Mouse (Mus musculus) liver, embryonic 13.5 days (tissue): ENCODE measurements around the gene Glrx. TPM values are rescaled to one million over a fixed set of nuclear protein-coding genes. Genes with fewer than 3 reads are reported as not detected.
A peak's percentile ranks its signal among the peaks of the same experiment; 100 is the strongest.
"Not testable (repeated sequence)": the region's sequence is repeated elsewhere in the genome, so short reads cannot be mapped to it uniquely, and the experiment has no call there.

ENCODE experiments used
- ATAC-seq: fragments of 200-750 bp; cut with Nextera tagmentation; 2 replicates; pipeline ENCODE4 v1.8.0; 2017; ENCODE audit warnings: low read depth, mild to moderate bottlenecking, moderate number of reproducible peaks, moderate library complexity
- DNase-seq: peaks from one replicate; pipeline ENCODE4 v3.0.0; 2022
- H3K27ac ChIP-seq: fragments of 300-500 bp; sonication (generic); 2 replicates; pipeline ENCODE4 v1.5.1; 2015; ENCODE audit warnings: moderate library complexity, mild to moderate bottlenecking, inconsistent platforms
- H3K27me3 ChIP-seq: fragments of 300-500 bp; sonication (generic); 2 replicates; pipeline ENCODE4 v1.6.1; 2015; ENCODE audit warnings: mild to moderate bottlenecking, inconsistent platforms
- H3K36me3 ChIP-seq: fragments of 300-500 bp; sonication (generic); 2 replicates; pipeline ENCODE4 v1.6.1; 2015; ENCODE audit warnings: mild to moderate bottlenecking, inconsistent platforms
- H3K4me1 ChIP-seq: fragments of 300-500 bp; sonication (generic); replicated peaks from 2 replicates; pipeline ENCODE4 v1.6.1; 2015; ENCODE audit warnings: inconsistent platforms
- H3K4me2 ChIP-seq: fragments of 300-500 bp; sonication (generic); 2 replicates; pipeline ENCODE4 v1.6.1; 2015; ENCODE audit warnings: inconsistent platforms, mild to moderate bottlenecking, moderate library complexity
- H3K4me3 ChIP-seq: fragments of 300-500 bp; sonication (generic); replicated peaks from 2 replicates; pipeline ENCODE4 v1.5.1; 2015; ENCODE audit warnings: mild to moderate bottlenecking, inconsistent platforms
- H3K9ac ChIP-seq: fragments of 300-500 bp; sonication (generic); 2 replicates; pipeline ENCODE4 v1.6.1; 2015; ENCODE audit warnings: mild to moderate bottlenecking, inconsistent platforms
- H3K9me3 ChIP-seq: fragments of 300-500 bp; sonication (generic); replicated peaks from 2 replicates; pipeline ENCODE4 v1.6.1; 2016; ENCODE audit warnings: inconsistent platforms
- WGBS: fragments of 180-500 bp; shearing (Covaris S2); methylation state at CpG from one replicate; pipeline ENCODE4 v1.1.7; 2015; ENCODE audit not compliant: insufficient replicate concordance; 5-methylcytosine and 5-hydroxymethylcytosine counted together
- polyA plus RNA-seq: library from polyadenylated mRNA; unstranded; fragments of >200 nt; fragmentation: Nextera tagmentation; extraction: Ambion mirVana; gene quantifications from 2 replicates; pipeline ENCODE4 v1.2.1, GENCODE M21; 2015

Gene Glrx
- polyA plus RNA-seq, 1 experiment from 2014 or later = 32.2 TPM

DNA sequence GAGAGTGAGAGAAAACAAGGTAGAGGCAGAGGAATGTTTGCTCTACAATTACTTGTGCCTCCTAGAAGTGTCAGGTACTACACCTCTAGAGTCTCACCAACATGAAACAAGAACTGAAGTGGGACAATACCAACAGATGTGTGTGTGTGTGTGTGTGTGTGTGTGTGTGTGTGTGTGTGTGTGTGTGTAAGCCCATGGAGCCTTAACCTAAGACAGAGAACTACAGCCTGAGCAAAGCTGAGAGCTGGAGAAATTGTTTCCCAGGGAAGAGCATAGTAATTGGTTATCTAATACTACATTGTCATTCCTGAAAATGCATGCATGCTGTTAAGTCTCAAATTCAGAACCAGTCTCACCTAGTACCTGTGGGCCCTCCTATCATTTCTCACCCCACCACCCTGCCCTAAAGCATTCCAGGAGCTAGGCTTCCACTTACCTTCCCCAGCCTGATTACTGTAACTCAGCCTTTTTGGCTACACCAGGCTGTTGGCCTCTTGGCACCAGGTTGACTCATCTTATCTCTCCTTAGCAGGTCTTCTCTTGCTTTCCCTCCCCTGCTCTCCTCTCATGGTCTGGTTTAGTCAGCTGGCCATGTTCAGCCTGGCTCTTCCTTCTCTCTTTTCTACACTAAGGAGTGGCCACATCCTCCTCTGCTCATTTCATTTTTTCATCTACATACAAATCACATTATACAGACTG lies 26.0 kb downstream of the Glrx start:
- peak; percentile 100 for ATAC-seq
- no peaks in the 10 kb centered on the region for H3K9me3 ChIP-seq
- H3K4me1 ChIP-seq = peaks cover 22% of the 10 kb centered on the region
- no peaks in the 10 kb centered on the region for H3K27me3 ChIP-seq
- peak overlapping the region; percentile 79 for H3K27ac ChIP-seq
- H3K4me2 ChIP-seq = peak overlapping the region; percentile 40
- no peak overlapping the region for H3K9ac ChIP-seq
- no peak overlapping the region for H3K4me3 ChIP-seq
- peak; percentile 79 for DNase-seq
- H3K36me3 ChIP-seq = no peaks in the 10 kb centered on the region

DNA sequence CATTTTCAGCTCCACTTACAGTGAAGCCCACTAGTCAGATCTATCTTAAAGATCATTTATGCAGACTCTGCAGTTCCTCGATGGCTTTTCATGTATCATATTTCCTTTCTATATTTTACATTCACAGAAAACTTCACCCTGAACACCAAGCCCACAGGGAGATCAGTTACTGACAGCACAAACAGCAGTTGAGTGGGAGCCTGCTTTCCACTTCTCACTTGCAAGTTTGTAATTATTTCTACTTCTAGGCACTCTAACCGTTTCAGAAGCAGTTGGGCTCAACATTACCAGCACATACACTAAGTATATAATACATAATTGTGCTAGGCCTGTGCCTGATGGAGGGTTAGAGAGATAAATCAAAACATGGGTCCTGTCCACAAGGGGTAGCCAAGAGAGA lies 28.2 kb downstream of the Glrx start:
- H3K27ac ChIP-seq = no peak overlapping the region
- no peak for ATAC-seq

DNA sequence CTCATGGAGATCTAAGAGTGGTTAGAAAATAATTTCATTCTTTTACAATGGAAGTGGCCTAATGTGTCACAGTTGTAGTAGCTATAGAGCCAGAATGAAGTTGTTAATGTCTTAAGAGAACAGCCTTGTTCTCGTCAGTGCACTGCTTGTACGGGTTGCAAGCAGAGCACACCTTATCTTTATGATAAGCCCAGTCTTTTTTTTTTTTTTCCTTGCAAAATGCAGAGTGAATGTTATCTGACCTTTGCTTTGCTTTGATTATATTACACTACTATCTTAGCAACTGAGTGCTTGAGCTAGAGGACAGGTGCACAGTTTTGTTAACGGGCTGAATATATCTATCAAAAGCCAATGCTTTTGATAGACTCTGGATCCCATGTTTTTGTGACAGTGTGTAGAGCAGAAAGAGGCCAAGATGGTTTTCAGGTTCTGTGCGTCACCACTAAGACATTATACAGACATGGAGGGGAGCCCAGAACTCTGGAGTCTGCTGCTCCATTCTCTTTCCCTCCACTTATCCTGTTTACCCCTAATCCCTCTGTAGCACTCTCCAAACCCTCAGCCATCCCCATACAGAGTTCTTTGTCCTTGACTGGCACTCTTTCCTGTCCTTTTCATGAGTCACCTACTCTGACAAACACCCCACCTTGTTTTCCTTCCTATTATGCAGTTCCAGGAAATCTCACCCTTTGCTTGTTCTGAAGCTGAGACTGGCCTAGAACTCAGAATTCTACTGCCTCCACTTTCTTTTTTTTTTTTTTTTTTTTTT lies 35.1 kb downstream of the Glrx start:
- no peaks in the 10 kb centered on the region for H3K27me3 ChIP-seq
- 37% methylated on average over 4 of the region's 4 CpGs for WGBS
- no peak overlapping the region for H3K4me3 ChIP-seq
- DNase-seq (no peak), ATAC-seq (no peak)
- H3K36me3 ChIP-seq = no peaks in the 10 kb centered on the region
- H3K9ac ChIP-seq = no peak overlapping the region
- H3K9me3 ChIP-seq = no peaks in the 10 kb centered on the region
- no peak overlapping the region for H3K4me2 ChIP-seq
- H3K27ac ChIP-seq = no peak overlapping the region
- peaks cover 6% of the 10 kb centered on the region for H3K4me1 ChIP-seq

More for the DNA sequence above, 28.2 kb downstream of the Glrx start:
- peaks cover 22% of the 10 kb centered on the region for H3K4me1 ChIP-seq
- DNase-seq = no peak
- H3K4me3 ChIP-seq = no peak overlapping the region
- no peak overlapping the region for H3K9ac ChIP-seq
- no peaks in the 10 kb centered on the region for H3K9me3 ChIP-seq
- no peaks in the 10 kb centered on the region for H3K27me3 ChIP-seq
- 70% methylated on average over 2 of the region's 2 CpGs for WGBS
- H3K36me3 ChIP-seq = no peaks in the 10 kb centered on the region
- H3K4me2 ChIP-seq = no peak overlapping the region

DNA sequence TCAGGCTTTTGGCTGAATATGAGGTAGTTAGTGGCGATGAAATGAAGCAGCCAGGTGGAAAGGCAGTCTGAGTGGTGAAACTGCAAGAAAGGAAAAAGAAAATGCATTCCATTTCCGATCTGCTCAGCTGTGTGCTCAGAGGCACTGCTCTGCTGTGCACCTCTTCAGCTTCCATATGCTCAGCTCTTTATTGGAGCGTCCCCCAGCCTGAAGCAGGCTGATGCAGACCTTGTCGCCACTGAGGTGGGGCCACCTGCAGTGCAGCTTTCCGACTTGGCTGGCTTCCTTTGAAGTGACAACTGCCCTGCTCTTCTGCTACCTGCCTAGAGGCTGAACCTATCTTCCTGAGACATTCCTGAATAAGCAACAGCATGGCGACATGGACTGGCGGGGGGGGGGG lies 36.5 kb downstream of the Glrx start:
- not testable (repeated sequence) for H3K27ac ChIP-seq

DNA sequence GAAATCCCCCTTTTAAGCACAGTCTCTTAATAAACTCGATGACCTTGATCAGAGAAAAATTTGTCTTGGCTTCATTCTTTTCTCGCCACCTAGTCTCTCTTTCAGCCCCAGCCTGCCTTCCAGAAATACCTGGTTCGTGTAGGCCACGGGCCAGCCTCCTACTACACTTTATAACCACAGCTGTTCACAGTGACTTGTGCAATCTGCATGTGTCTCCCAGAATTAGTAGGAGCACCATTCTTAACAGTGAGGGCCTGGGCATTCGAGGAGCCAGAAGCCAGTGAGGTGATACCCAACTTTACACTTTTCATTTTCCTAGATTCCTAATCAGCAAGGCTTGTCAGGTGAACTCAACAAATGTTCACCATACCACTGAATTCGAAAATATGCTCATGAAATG lies 36.9 kb downstream of the Glrx start:
- H3K36me3 ChIP-seq = no peaks in the 10 kb centered on the region
- no peaks in the 10 kb centered on the region for H3K9me3 ChIP-seq
- no peak overlapping the region for H3K9ac ChIP-seq
- H3K27ac ChIP-seq = no peak overlapping the region
- H3K4me3 ChIP-seq = no peak overlapping the region
- WGBS = 69% methylated on average over 6 of the region's 6 CpGs
- H3K4me1 ChIP-seq = peaks cover 6% of the 10 kb centered on the region
- H3K4me2 ChIP-seq = no peak overlapping the region
- ATAC-seq = no peak
- DNase-seq = no peak
- H3K27me3 ChIP-seq = no peaks in the 10 kb centered on the region

More for the DNA sequence above, 36.5 kb downstream of the Glrx start:
- H3K27me3 ChIP-seq, DNase-seq, H3K9ac ChIP-seq, H3K4me2 ChIP-seq, H3K36me3 ChIP-seq, H3K4me1 ChIP-seq, H3K9me3 ChIP-seq, ATAC-seq, H3K4me3 ChIP-seq: not testable (repeated sequence)
- 71% methylated on average over 7 of the region's 7 CpGs for WGBS

DNA sequence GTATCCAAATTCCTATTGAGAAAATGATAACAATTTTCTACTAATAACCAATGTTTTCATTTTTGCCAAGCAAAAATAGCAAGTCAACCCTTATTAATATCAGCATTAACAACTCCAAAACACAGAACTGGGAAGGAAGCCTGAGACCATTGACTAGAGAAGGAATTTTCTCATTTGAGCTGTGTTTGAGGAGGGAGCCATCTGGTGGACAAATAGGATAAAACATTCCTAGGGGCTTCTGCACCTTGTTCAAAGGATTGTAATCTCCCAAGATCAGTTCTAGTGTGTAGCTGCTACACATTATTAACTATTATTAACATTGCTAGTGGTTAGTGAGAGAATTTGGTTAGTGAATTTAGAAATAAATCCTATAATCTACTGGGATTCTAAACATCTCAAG lies 38.2 kb downstream of the Glrx start:
- Histone ChIP-seq H3K4me2 (no peak overlapping the region), H3K9ac (no peak overlapping the region), H3K27me3 (no peaks in the 10 kb centered on the region), H3K4me1 (peaks cover 6% of the 10 kb centered on the region), H3K27ac (no peak overlapping the region), H3K9me3 (no peaks in the 10 kb centered on the region), H3K36me3 (no peaks in the 10 kb centered on the region), H3K4me3 (no peak overlapping the region)
- peak; percentile 34 for DNase-seq
- ATAC-seq = no peak

DNA sequence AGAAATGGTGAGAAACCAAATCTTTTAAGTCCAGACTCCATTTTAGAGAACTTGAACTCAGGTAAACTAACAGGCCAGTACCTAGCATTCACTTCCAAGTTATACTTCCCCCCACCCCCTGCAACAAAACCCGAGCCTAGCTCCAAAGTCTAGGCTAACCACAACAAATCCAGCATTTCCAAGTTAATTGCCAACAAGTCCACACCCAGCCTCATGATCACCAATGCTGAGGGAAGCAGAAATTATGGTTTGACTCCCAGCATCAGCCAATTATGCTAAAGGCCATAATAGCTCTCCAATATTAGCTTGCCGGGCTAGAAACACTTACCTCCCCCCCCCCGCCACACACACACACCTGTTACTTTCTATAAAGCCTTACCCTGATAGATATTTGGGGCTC lies 40.1 kb downstream of the Glrx start:
- no peak for DNase-seq
- ATAC-seq = no peak
- Histone ChIP-seq H3K36me3 (peaks cover 4% of the 10 kb centered on the region), H3K4me3 (no peak overlapping the region), H3K27ac (no peak overlapping the region), H3K27me3 (no peaks in the 10 kb centered on the region), H3K9me3 (no peaks in the 10 kb centered on the region), H3K4me1 (peaks cover 3% of the 10 kb centered on the region), H3K4me2 (no peak overlapping the region), H3K9ac (no peak overlapping the region)
- WGBS = 59% methylated on average over 3 of the region's 3 CpGs

DNA sequence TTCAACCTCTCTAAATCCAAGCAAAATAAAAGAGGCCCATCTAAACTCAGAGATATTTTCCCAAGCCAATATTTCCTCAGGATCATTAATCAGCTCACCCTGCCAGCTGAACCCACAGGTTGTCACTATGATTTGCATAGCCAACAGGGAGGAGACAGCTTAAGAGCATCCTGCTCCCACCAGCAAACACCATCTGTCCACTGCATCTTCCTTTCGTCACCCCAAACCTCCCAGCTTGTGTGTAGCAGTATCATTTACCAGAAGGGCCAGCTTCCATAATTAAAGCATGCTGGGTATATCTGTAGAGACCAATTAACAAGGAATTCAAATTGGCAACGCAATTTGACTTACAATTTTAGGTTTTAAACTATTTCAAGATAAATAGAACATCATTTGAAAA lies 40.8 kb downstream of the Glrx start:
- Histone ChIP-seq H3K27me3 (no peaks in the 10 kb centered on the region), H3K4me3 (no peak overlapping the region), H3K36me3 (peaks cover 5% of the 10 kb centered on the region), H3K27ac (no peak overlapping the region), H3K4me2 (no peak overlapping the region), H3K9ac (no peak overlapping the region), H3K4me1 (no peaks in the 10 kb centered on the region), H3K9me3 (no peaks in the 10 kb centered on the region)
- 64% methylated on average over 2 of the region's 2 CpGs for whole genome bisulfite sequencing
- DNase-seq = no peak
- no peak for ATAC-seq

DNA sequence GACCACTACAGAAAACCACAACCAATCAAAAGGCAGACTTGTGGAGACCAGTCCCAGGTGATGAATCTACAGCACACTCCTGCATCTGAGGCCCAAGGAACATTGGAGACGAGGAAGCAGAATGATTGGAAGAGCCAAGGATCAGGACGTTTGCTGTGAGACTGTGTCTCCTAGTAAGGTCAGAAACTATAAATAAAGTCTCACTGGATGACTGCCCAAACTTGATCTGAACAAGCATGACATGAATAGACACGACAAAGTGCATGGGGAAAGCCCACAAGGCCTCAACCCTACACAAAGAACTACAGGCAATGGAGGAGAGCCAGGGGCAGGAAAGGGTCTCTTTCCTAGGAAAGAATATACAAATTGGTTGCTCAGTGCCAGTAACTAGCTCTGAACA lies 44.1 kb downstream of the Glrx start:
- Histone ChIP-seq H3K9me3 (no peaks in the 10 kb centered on the region), H3K27ac (no peak overlapping the region), H3K4me2 (no peak overlapping the region), H3K4me1 (no peaks in the 10 kb centered on the region), H3K4me3 (no peak overlapping the region), H3K9ac (no peak overlapping the region), H3K27me3 (no peaks in the 10 kb centered on the region), H3K36me3 (peaks cover 5% of the 10 kb centered on the region)
- 56% methylated on average over 3 of the region's 3 CpGs for WGBS
- ATAC-seq = no peak
- DNase-seq = no peak

DNA sequence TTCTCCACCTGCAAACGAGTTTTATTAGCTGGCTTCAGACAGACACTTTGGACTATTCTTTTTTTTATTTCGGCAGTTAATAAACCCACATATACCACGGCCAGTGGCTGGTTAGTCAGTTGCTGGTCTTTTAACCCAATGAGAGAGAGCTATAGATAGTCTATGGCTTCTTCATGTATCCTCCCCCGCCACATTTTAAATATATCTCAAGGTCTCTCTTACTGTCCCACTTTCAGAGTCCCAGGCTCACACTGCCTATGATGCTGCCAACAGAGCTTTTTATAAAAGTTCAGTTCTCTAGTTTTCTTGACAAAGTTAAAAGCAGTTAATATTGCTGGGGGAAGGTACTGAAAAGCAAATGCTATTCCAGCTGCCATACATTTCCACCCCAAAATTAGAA lies 52.2 kb downstream of the Glrx start:
- DNase-seq (no peak), ATAC-seq (no peak)
- H3K4me1 ChIP-seq = peaks cover 6% of the 10 kb centered on the region; the same call in 1 of the 2 replicates

DNA sequence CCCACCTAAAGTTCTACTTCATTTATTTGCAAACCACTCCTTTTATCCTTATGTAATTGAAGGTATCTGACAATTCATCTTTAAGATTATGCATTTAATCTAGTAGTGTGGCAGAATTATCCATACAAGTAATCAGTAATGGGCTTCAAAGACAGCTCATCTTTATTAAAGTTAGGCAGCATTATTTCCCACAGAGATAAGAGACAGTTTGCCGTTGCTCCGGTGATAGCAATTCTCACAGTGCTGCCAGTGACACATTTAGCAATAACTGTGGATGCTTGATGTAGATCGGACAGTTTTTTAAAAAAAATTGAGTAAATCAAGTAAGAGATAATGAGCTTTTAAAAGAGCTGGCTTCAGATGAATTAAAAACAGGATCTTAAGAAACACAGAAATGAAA lies 52.6 kb downstream of the Glrx start:
- H3K27ac ChIP-seq = no peak overlapping the region
- H3K4me3 ChIP-seq = no peak overlapping the region
- no peaks in the 10 kb centered on the region for H3K27me3 ChIP-seq
- H3K4me1 ChIP-seq = peaks cover 6% of the 10 kb centered on the region; the same call in 1 of the 2 replicates
- ATAC-seq (no peak), DNase-seq (no peak)
- 39% methylated on average over 3 of the region's 3 CpGs for WGBS
- H3K4me2 ChIP-seq = no peak overlapping the region
- 0 out of 2 replicates have a peak, but pooled peaks cover 4% of the 10 kb centered on the region for H3K36me3 ChIP-seq
- H3K9me3 ChIP-seq = no peaks in the 10 kb centered on the region
- no peak overlapping the region for H3K9ac ChIP-seq

More for the DNA sequence above, 52.2 kb downstream of the Glrx start:
- no peaks in the 10 kb centered on the region for H3K9me3 ChIP-seq
- 73% methylated on average over 4 of the region's 4 CpGs for WGBS
- H3K36me3 ChIP-seq = 0 out of 2 replicates have a peak, but pooled peaks cover 4% of the 10 kb centered on the region
- H3K27ac ChIP-seq = no peak overlapping the region
- no peak overlapping the region for H3K9ac ChIP-seq
- H3K27me3 ChIP-seq = no peaks in the 10 kb centered on the region
- H3K4me2 ChIP-seq = no peak overlapping the region
- H3K4me3 ChIP-seq = no peak overlapping the region

DNA sequence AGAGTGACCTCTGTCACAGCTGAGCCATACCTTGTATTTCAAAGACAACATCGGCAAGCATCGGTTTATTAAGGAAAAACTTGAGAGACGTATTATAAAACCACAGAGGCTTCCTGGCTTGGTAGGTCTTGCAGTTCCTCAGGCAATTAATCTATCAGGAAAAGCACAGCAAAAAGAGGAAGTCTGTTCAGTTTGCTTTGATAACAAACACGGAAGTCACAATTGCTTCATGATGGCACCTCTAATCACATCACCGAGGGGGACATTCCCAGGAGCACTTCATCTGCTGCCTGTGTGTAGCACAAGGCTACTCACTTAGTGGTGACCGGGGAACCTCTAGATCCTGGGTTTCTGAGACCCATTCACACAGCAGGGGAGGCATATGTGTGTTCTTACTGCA lies 53.2 kb downstream of the Glrx start:
- Histone ChIP-seq H3K4me3 (no peak overlapping the region), H3K9ac (no peak overlapping the region), H3K4me1 (peaks cover 6% of the 10 kb centered on the region; the same call in 1 of the 2 replicates), H3K36me3 (0 out of 2 replicates have a peak, but pooled peaks cover 4% of the 10 kb centered on the region), H3K9me3 (no peaks in the 10 kb centered on the region), H3K4me2 (no peak overlapping the region), H3K27me3 (no peaks in the 10 kb centered on the region), H3K27ac (no peak overlapping the region)
- no peak for DNase-seq
- ATAC-seq = no peak
- WGBS = 17% methylated on average over 6 of the region's 6 CpGs
